Mouse (Mus musculus) urinary bladder, postnatal 4 days (tissue): ENCODE measurements around the gene Gm14226.
"Not testable (repeated sequence)": the region's sequence is repeated elsewhere in the genome, so short reads cannot be mapped to it uniquely, and the experiment has no call there.

Experiments used
- DNase-seq, 2 experiments: peaks; one replicate each; pipeline ENCODE4 v3.0.0; 2021 to 2022; ENCODE audit warnings: low spot score in 2 of 2

Gene Gm14226

GRCm38 (mm10) chr2:155018251-155018755 is at the start of gene Gm14226:
Gene Gm14226, plus strand, starts transcription at chr2:155018266.
- not testable (repeated sequence) for DNase-seq

- DNase-seq: not testable (repeated sequence)
These were observed 48.2 kb upstream of the Gm14226 start for GRCm38 (mm10) chr2:154969740-154970397.

- no peak for DNase-seq
These were observed 46.0 kb upstream of the Gm14226 start for GRCm38 (mm10) chr2:154971919-154972692.

GRCm38 (mm10) chr2:154972981-154973380 is 45.1 kb upstream of the Gm14226 start:
- no peak for DNase-seq

DNA sequence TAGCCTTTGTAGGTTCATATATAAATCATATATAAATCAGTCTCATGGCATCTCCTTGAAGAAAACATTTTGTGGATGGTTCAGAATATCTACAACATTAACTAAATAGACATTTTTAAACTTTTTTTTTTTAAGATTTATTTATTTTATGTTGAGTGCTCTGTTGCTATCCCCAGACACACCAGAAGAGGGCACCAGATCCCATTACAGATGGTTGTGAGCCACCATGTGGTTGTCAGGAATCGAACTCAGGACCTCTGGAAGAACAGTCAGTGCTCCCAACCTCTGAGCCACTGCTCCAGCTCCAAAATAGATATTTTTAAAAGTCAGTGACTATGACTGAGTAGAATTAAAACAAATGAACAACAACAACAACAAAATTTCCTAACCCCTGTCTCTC is 31.5 kb upstream of the Gm14226 start:
- no peak for DNase-seq

DNA sequence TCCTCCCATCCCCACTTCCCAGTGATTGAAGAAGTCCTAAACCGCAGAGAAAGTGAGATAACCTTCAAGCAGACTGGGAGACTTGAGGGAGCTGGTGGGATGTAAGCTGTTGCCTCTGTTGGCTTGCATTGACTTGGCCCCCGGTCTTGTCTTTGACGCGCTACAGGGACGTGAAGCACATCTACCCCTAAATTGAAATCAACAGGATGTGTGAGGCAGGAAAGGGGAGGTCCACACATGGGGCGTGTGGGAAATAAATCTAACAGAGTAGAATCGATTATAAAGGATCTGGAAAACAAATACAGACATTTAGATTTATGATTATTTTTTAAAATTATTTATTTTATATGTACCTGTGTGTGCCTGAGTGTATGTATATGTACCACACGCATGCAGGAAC is 26.7 kb upstream of the Gm14226 start:
- no peak for DNase-seq

GRCm38 (mm10) chr2:154992083-154992482 is 26.0 kb upstream of the Gm14226 start:
- DNase-seq: no peak

DNA sequence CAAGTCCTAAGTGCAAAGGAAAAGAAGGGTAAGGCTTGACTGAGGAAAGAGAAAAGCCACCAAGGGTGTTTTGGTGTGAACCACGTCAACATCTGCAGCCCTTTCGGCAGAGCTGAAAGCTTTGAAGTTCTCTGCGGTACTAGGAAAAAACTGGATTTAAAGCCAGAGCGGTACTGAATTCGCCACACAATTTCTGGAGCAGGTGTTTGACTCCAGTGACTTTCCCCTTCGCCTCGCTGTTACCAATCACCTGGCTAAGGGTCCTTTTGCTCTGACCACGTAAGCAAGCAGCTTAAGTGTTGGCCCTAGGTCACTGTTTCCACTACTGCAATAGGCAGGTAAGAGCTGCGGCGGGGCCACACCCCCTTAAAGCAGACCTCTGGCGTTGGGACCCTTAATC is 12.6 kb upstream of the Gm14226 start:
- no peak for DNase-seq

DNA sequence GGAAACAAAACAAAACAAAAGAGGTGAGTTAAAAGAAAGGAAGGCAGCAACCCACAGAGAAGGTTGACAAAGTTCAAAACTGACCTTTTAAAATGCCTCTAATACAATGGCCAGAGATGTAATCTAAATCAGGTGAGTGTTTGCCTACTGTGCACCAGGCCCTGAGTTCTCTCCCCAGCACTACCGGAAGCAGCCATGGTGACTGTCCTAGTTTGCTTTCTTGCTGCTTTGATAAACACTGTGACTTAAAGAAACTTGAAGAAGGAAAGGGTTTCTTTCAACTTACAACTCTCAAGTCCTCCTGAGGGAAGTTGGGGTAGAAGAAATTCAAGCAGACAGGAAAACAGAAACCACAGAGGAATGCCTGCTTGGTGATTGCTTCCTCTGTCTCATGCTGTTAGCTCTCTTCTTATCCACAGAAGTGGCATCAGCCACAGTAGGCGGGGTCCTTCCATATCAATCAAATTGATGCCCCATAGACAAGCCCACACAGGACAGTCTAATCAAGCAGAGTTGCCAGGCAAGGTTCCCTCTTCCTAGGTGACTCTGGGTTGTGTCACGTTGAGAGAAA is 6.9 kb upstream of the Gm14226 start:
- DNase-seq: no peak

GRCm38 (mm10) chr2:155012991-155013390 is 5.1 kb upstream of the Gm14226 start:
- no peak for DNase-seq

GRCm38 (mm10) chr2:155016751-155017150 is 1.3 kb upstream of the Gm14226 start:
- not testable (repeated sequence) for DNase-seq

GRCm38 (mm10) chr2:155018762-155019641 is 936 bp downstream of the Gm14226 start:
- DNase-seq: peak; percentile 59 to 71

DNA sequence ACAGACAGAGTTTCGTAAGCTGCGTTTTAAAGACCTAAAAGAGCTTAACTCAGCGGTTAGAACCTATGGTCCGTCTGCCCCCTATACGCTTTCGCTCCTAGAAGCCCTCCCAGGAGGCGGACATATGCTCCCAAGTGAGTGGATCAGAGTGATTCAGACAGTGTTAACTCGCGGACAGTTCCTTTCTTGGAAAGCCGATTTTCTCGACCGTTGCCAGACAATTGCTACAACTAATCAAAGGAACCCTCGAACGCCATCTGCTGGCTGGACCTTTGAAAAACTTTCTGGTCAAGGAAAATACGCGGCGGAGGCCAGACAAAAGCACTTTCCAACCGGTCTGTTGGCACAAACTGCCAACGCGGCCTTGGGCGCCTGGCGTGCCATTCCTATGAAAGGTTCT is 1.6 kb downstream of the Gm14226 start:
- peak; percentile 82 to 93 for DNase-seq

DNA sequence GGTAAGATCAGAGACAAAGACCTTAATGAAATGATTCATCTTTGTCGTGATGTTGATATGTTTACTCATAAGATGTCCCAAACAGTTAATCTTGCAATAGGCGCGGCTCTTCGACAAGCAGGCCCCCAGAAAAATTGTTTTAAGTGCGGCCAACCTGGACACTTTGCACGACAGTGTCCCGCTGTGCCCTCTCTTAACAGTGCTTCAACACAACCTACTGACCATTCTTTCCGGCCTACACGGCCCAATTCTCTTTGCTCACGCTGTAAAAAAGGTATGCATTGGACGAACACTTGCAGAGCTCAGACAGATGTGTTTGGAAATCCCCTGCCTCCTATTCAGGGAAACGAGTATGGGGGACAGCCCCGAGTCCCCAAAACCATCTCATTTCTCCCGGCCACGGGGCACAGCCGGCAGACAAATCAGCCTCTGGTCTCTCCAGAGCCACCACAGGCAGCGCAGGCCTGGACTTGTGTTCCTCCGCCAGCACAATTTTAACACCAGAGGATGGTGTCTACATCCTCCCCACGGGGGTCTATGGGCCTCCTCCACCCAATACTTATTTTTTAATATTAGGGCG is 2.3 kb downstream of the Gm14226 start:
- DNase-seq: not testable (repeated sequence)

- DNase-seq: no peak
These were observed 12.8 kb downstream of the Gm14226 start for GRCm38 (mm10) chr2:155030831-155031230.

GRCm38 (mm10) chr2:155032938-155033710 is 15.1 kb downstream of the Gm14226 start:
- no peak for DNase-seq

GRCm38 (mm10) chr2:155039956-155040355 is 21.9 kb downstream of the Gm14226 start:
- DNase-seq: no peak

DNA sequence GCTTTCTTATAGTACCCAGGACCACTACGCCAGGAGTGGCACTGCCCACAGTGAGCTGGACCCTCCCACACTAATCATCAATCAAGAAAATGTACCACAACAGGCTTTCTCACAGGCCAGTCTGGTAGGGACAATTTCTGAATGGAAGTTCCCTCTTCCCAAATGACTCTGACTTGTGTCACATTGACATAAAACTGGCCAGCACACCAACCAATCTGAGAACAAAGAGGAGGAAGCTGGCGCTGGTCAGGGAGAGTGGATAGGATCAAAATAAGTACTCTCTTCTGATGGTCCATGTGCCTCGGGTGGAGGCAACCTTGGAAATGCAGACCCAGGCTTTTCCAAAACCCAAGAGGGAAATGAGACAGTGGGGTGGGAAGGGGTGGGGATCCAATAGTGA is 26.5 kb downstream of the Gm14226 start:
- no peak for DNase-seq

DNA sequence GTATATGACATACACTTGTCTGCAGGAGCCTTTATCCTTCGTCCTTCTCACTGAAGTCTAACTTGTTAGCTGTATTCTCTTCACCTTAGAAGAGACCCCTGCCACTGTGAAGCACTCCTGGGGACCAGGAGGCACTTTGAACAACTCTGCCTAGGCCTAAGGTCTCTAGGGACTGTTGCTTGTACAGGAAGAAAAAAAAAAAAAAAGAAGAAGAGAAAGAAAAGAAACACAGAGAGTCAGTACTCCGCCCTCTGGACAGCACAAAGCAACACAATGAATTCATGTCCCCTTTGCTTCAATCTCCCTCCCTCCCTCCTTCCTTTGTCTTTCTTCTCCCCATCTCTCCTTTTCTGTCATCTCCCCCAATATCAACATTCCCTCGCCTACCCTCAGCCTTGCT is 27.0 kb downstream of the Gm14226 start:
- no peak for DNase-seq

DNA sequence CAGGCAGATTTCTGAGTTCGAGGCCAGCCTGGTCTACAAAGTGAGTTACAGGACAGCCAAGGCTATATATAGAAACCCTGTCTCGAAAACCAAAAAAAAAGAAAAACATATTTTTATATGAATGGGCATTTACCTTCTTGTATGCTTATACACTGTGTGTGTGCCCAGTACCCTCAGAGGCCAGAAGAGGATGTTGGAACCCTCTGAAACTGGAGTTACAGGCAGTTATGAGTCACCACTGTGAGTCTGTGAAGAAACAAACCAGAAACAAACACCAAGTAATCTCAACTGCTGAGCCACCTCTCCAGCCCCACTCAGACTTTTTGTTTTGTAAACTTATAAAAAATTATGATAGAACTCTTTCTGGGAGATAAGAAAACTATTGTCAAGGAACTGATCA is 28.7 kb downstream of the Gm14226 start:
- DNase-seq: no peak
